Mouse (Mus musculus) cerebellum, postnatal 10 days (tissue): Measurements from ENCODE around the gene Gm9767.

Source experiments
- DNase-seq, 2 experiments: peaks; one replicate each; pipeline ENCODE4 v3.0.0; 2021; ENCODE audit warnings: mixed read lengths in 2 of 2

Gene Gm9767

GRCm38 (mm10) chr10:26077671-26078481 is at the start of gene Gm9767:
Gene Gm9767, plus strand, starts transcription at chr10:26078255.
- DNase-seq, result peak; percentile 21 to 22

GRCm38 (mm10) chr10:26034931-26035330 is 43.1 kb upstream of the Gm9767 start:
- DNase-seq, result peak; percentile 55 to 77

- no peak for DNase-seq
These were observed 26.9 kb upstream of the Gm9767 start for GRCm38 (mm10) chr10:26051177-26051576.

GRCm38 (mm10) chr10:26059662-26060307 is 18.3 kb upstream of the Gm9767 start:
- DNase-seq, result no peak

GRCm38 (mm10) chr10:26063071-26063470 is 15.0 kb upstream of the Gm9767 start:
- DNase-seq, result no peak

GRCm38 (mm10) chr10:26071986-26072385 is 6.1 kb upstream of the Gm9767 start:
- peak; percentile 34 to 57 for DNase-seq

- no peak for DNase-seq
These were observed 1.1 kb upstream of the Gm9767 start for GRCm38 (mm10) chr10:26076949-26077348.

GRCm38 (mm10) chr10:26078521-26079142 is 577 bp downstream of the Gm9767 start, which contains the start of gene Tmem200a:
Gene Tmem200a, minus strand, starts transcription at chr10:26079052.
- peak; percentile 83 to 87 for DNase-seq

- no peak for DNase-seq
These were observed 1.6 kb downstream of the Gm9767 start for GRCm38 (mm10) chr10:26079678-26080077.

- no peak for DNase-seq
These were observed 4.0 kb downstream of the Gm9767 start for GRCm38 (mm10) chr10:26082081-26082480.

- DNase-seq, result peak; percentile 76 to 81
These were observed 25.4 kb downstream of the Gm9767 start for GRCm38 (mm10) chr10:26103330-26103982.

- DNase-seq, result peak; percentile 15 to 30
These were observed 36.4 kb downstream of the Gm9767 start for GRCm38 (mm10) chr10:26114409-26114808.

GRCm38 (mm10) chr10:26119067-26119821 is 41.2 kb downstream of the Gm9767 start:
- no peak for DNase-seq

- DNase-seq, result peak; percentile 83 to 91
These were observed 41.7 kb downstream of the Gm9767 start for GRCm38 (mm10) chr10:26119822-26120183.
